Mouse (Mus musculus) MEL (cell line): ENCODE data around the gene Tcte3. TPM values are rescaled to one million over a fixed set of nuclear protein-coding genes. Genes with fewer than 3 reads are reported as not detected.

Experiments
- DNase-seq: peaks from one replicate; pipeline ENCODE4 v3.0.0; 2011; ENCODE audit warnings: low read depth, low spot score
- H3K27ac ChIP-seq: 2 replicates; pipeline ENCODE4 v1.5.1; 2012; ENCODE audit warnings: low read depth, mild to moderate bottlenecking, control low read depth, low read length, moderate library complexity; ENCODE audit not compliant: control insufficient read depth
- H3K27me3 ChIP-seq, 2 experiments: fragments of 150-350 bp in 1 of 2; sonication (generic) in 1 of 2; 2 replicates each; pipeline ENCODE4 v1.6.1; 2012; ENCODE audit warnings: low read length in 2 of 2, mild to moderate bottlenecking in 2 of 2, improper control_type of control experiment in 1 of 2, moderate library complexity in 1 of 2; ENCODE audit not compliant: insufficient read depth in 2 of 2, control insufficient read depth in 1 of 2
- H3K36me3 ChIP-seq, 2 experiments: 2 replicates each; pipeline ENCODE4 v1.6.1; 2012 to 2014; ENCODE audit warnings: low read length in 2 of 2, improper control_type of control experiment in 1 of 2, inconsistent platforms in 1 of 2, mild to moderate bottlenecking in 1 of 2; ENCODE audit not compliant: insufficient read depth in 2 of 2, control insufficient read depth in 1 of 2
- H3K4me1 ChIP-seq, 2 experiments: fragments of 150-350 bp in 1 of 2; sonication (generic) in 1 of 2; 2 replicates each; pipeline ENCODE4 v1.6.1; 2012; ENCODE audit warnings: low read length in 2 of 2, improper control_type of control experiment in 1 of 2, mild to moderate bottlenecking in 1 of 2; ENCODE audit not compliant: insufficient read depth in 2 of 2, control insufficient read depth in 1 of 2
- H3K4me3 ChIP-seq, 2 experiments: fragments of 150-350 bp in 1 of 2; sonication (generic) in 1 of 2; 2 replicates each; pipeline ENCODE4 v1.5.1; 2012; ENCODE audit warnings: low read depth in 2 of 2, low read length in 2 of 2, mild to moderate bottlenecking in 2 of 2, moderate library complexity in 2 of 2, control low read depth in 1 of 2, improper control_type of control experiment in 1 of 2; ENCODE audit not compliant: control insufficient read depth in 1 of 2, insufficient read depth in 1 of 2
- H3K79me2 ChIP-seq: 2 replicates; pipeline ENCODE4 v1.6.1; 2012; ENCODE audit warnings: mild to moderate bottlenecking, low read length, moderate library complexity; ENCODE audit not compliant: control insufficient read depth, poor library complexity, insufficient read depth
- H3K9ac ChIP-seq: 2 replicates; pipeline ENCODE4 v1.6.1; 2012; ENCODE audit warnings: low read depth, mild to moderate bottlenecking, control low read depth, low read length, moderate library complexity; ENCODE audit not compliant: control insufficient read depth, poor library complexity, severe bottlenecking
- H3K9me3 ChIP-seq: fragments of 150-350 bp; sonication (generic); replicated peaks from 2 replicates; pipeline ENCODE4 v1.6.1; 2012; ENCODE audit warnings: mild to moderate bottlenecking, low read length, improper control_type of control experiment, moderate library complexity; ENCODE audit not compliant: insufficient read depth
- BHLHE40 ChIP-seq: IDR thresholded peaks from 2 replicates; pipeline ENCODE4 v1.6.1; 2012; ENCODE audit warnings: low read depth, mild to moderate bottlenecking, inconsistent platforms, low read length, improper control_type of control experiment, borderline replicate concordance
- CHD2 ChIP-seq: IDR thresholded peaks from 2 replicates; pipeline ENCODE4 v1.6.1; 2011; ENCODE audit warnings: low read length, improper control_type of control experiment
- E2F4 ChIP-seq: IDR thresholded peaks from 2 replicates; pipeline ENCODE4 v1.6.1; 2011; ENCODE audit warnings: low read depth, low read length, improper control_type of control experiment, borderline replicate concordance
- ELF1 ChIP-seq: IDR thresholded peaks from 2 replicates; pipeline ENCODE4 v1.6.1; 2014; ENCODE audit warnings: low read depth, mild to moderate bottlenecking, inconsistent platforms, low read length, improper control_type of control experiment, moderate library complexity
- EP300 ChIP-seq, 2 experiments: IDR thresholded peaks; 2 replicates each; pipeline ENCODE4 v1.6.1; 2011; ENCODE audit warnings: improper control_type of control experiment in 2 of 2, low read length in 2 of 2, low read depth in 1 of 2, mild to moderate bottlenecking in 1 of 2
- ETS1 ChIP-seq: IDR thresholded peaks from 2 replicates; pipeline ENCODE4 v1.6.1; 2012; ENCODE audit warnings: low read depth, mild to moderate bottlenecking, inconsistent platforms, low read length, improper control_type of control experiment, moderate library complexity
- GABPA ChIP-seq: IDR thresholded peaks from 2 replicates; pipeline ENCODE4 v1.6.1; 2012; ENCODE audit warnings: low read depth, mild to moderate bottlenecking, inconsistent platforms, low read length, improper control_type of control experiment, moderate library complexity
- GATA1 ChIP-seq: IDR thresholded peaks from 2 replicates; pipeline ENCODE4 v1.6.1; 2011; ENCODE audit warnings: low read depth, low read length, improper control_type of control experiment
- HCFC1 ChIP-seq: IDR thresholded peaks from 2 replicates; pipeline ENCODE4 v1.6.1; 2012; ENCODE audit warnings: low read depth, mild to moderate bottlenecking, inconsistent platforms, low read length, improper control_type of control experiment, moderate library complexity
- MAFK ChIP-seq: IDR thresholded peaks from 2 replicates; pipeline ENCODE4 v1.6.1; 2011; ENCODE audit warnings: low read depth, mild to moderate bottlenecking, low read length, improper control_type of control experiment, borderline replicate concordance
- MAX ChIP-seq: IDR thresholded peaks from 2 replicates; pipeline ENCODE4 v1.6.1; 2011; ENCODE audit warnings: low read length, improper control_type of control experiment
- MAZ ChIP-seq: IDR thresholded peaks from 2 replicates; pipeline ENCODE4 v1.6.1; 2012; ENCODE audit warnings: low read depth, mild to moderate bottlenecking, inconsistent platforms, low read length, improper control_type of control experiment
- MEF2A ChIP-seq: IDR thresholded peaks from 2 replicates; pipeline ENCODE4 v1.6.1; 2014; ENCODE audit warnings: low read depth, mild to moderate bottlenecking, inconsistent platforms, low read length, improper control_type of control experiment; ENCODE audit not compliant: poor library complexity, insufficient replicate concordance, severe bottlenecking; ENCODE audit errors: extremely low read depth
- MYB ChIP-seq: IDR thresholded peaks from 2 replicates; pipeline ENCODE4 v1.6.1; 2011; ENCODE audit warnings: mild to moderate bottlenecking, low read depth, low read length, improper control_type of control experiment
- NELFE ChIP-seq: IDR thresholded peaks from 2 replicates; pipeline ENCODE4 v1.6.1; 2011; ENCODE audit warnings: low read depth, low read length, improper control_type of control experiment
- NRF1 ChIP-seq: IDR thresholded peaks from 2 replicates; pipeline ENCODE4 v1.6.1; 2014; ENCODE audit warnings: low read depth, mild to moderate bottlenecking, inconsistent platforms, low read length, improper control_type of control experiment, moderate library complexity; ENCODE audit not compliant: poor library complexity, insufficient read depth, severe bottlenecking
- POLR2A ChIP-seq, 2 experiments: IDR thresholded peaks; 2 replicates each; pipeline ENCODE4 v1.6.1; 2011 to 2012; ENCODE audit warnings: low read length in 2 of 2, mild to moderate bottlenecking in 2 of 2, control low read depth in 1 of 2, improper control_type of control experiment in 1 of 2, low read depth in 1 of 2, moderate library complexity in 1 of 2; ENCODE audit not compliant: control insufficient read depth in 1 of 2, insufficient read depth in 1 of 2, poor library complexity in 1 of 2
- RAD21 ChIP-seq: IDR thresholded peaks from 2 replicates; pipeline ENCODE4 v1.6.1; 2011; ENCODE audit warnings: mild to moderate bottlenecking, low read depth, low read length, improper control_type of control experiment
- RCOR1 ChIP-seq: IDR thresholded peaks from 2 replicates; pipeline ENCODE4 v1.6.1; 2012; ENCODE audit warnings: low read depth, mild to moderate bottlenecking, inconsistent platforms, low read length, improper control_type of control experiment
- SMC3 ChIP-seq: IDR thresholded peaks from 2 replicates; pipeline ENCODE4 v1.6.1; 2011; ENCODE audit warnings: low read depth, low read length, improper control_type of control experiment
- TBP ChIP-seq: IDR thresholded peaks from 2 replicates; pipeline ENCODE4 v1.8.0; 2011; ENCODE audit warnings: low read depth, low read length, improper control_type of control experiment
- UBTF ChIP-seq: IDR thresholded peaks from 2 replicates; pipeline ENCODE4 v1.6.1; 2012; ENCODE audit warnings: low read depth, mild to moderate bottlenecking, inconsistent platforms, low read length, improper control_type of control experiment, moderate library complexity, borderline replicate concordance; ENCODE audit not compliant: insufficient read depth
- ZKSCAN1 ChIP-seq: IDR thresholded peaks from 2 replicates; pipeline ENCODE4 v1.6.1; 2012; ENCODE audit warnings: low read depth, mild to moderate bottlenecking, inconsistent platforms, low read length, improper control_type of control experiment, moderate library complexity
- ZMIZ1 ChIP-seq: IDR thresholded peaks from 2 replicates; pipeline ENCODE4 v1.6.1; 2012; ENCODE audit warnings: low read depth, mild to moderate bottlenecking, inconsistent platforms, low read length, improper control_type of control experiment, moderate library complexity
- ZNF384 ChIP-seq: IDR thresholded peaks from 2 replicates; pipeline ENCODE4 v1.6.1; 2012; ENCODE audit warnings: low read depth, mild to moderate bottlenecking, inconsistent platforms, low read length, improper control_type of control experiment
- polyA plus RNA-seq, 2 experiments: library from polyadenylated mRNA; stranded (reverse) in 1 of 2; unstranded in 1 of 2; fragments of >175 nt in 1 of 2; fragments of >200 nt in 1 of 2; gene quantifications; 2 replicates each; pipeline versions ENCODE4 v1.2.1 to v1.2.4; 2012; ENCODE audit warnings: low replicate concordance in 2 of 2, low read depth in 1 of 2; ENCODE audit not compliant: insufficient read length in 2 of 2, insufficient read depth in 1 of 2, missing spikeins in 1 of 2
- total RNA-seq: library from RNA; depleted of rRNA; stranded (reverse); fragments of 300-350 nt; gene quantifications from 2 replicates; pipeline ENCODE4 v1.2.3, GENCODE M21; 2012

The Tcte3 gene
- total and polyA plus RNA-seq, 3 experiments: 10.3 to 13.8 TPM; not detected in 1

DNA sequence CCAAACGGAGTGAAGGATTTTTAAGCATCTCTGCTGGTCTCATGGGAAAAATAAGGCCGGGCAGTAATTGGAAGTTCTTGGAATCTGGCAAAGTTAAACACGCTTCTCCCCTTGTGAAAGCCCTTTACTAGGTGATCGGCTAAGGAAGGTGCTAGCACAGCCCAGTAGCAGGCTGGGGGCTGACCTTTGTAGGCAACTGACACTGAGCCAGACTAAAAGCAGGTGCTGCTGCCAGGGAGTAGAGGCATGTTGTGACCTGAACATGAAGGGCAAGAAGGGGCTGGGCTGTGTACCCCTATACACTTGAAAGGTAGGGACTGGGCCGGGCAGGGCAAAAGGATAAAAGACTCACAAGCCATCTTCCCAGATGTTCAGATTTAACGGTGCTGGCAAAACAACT is 19.1 kb upstream of the Tcte3 start:
- Histone ChIP-seq H3K9me3 (no peaks in the 10 kb centered on the region), H3K36me3 (peaks cover 0 to 5% of the 10 kb centered on the region in 2 experiments; a peak in 2 of 4 replicates), H3K9ac (no peak overlapping the region), H3K4me3 (no peak overlapping the region), H3K79me2 (no peaks in the 10 kb centered on the region), H3K4me1 (no peaks in the 10 kb centered on the region), H3K27me3 (no peaks in the 10 kb centered on the region), H3K27ac (no peak overlapping the region)
- no peak for DNase-seq
- TF ChIP-seq SMC3 (no peak), HCFC1 (no peak), ELF1 (no peak), MEF2A (no peak), ZMIZ1 (no peak), RCOR1 (no peak), CHD2 (no peak), MAX (no peak), MAZ (no peak), EP300 (IDR thresholded peaks at IDR 0.05; ENCODE audit: low read depth in 1 of 2, low read length in 2 of 2) (no peak), GATA1 (no peak), MAFK (no peak)

DNA sequence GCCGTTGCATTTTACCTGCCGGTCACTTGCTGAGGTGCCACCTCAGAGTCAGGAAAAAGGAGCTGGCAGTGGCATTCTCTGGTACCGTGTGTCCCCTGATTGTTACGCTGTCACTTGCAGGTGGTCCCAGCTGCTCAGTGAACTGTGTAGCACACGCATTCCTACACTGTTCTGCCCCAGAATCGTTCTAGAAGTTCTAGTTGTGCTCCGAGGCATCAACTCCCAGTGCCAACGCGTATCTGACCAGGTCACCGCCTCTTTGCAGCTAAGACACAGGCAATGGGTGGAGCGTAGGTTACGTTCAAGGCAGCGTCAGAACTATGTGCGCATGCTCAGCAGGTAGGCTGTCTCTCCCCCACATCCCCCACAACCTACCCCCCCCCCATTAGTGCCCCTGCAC is 18.4 kb upstream of the Tcte3 start:
- Histone ChIP-seq H3K79me2 (no peaks in the 10 kb centered on the region), H3K9ac (no peak overlapping the region), H3K4me1 (no peaks in the 10 kb centered on the region), H3K4me3 (no peak overlapping the region), H3K27me3 (no peaks in the 10 kb centered on the region), H3K27ac (no peak overlapping the region), H3K9me3 (no peaks in the 10 kb centered on the region), H3K36me3 (peaks cover 0 to 5% of the 10 kb centered on the region in 2 experiments; a peak in 2 of 4 replicates)
- no peak for DNase-seq
- no peak for TF ChIP-seq NELFE
- TF ChIP-seq ZNF384: no peak
- no peak for TF ChIP-seq ETS1
- no peak for TF ChIP-seq GABPA
- no peak for TF ChIP-seq NRF1
- TF ChIP-seq E2F4: no peak
- no peak for TF ChIP-seq MYB
- no peak for TF ChIP-seq POLR2A (IDR thresholded peaks at IDR 0.05; ENCODE audit: control insufficient read depth in 1 of 2, insufficient read depth in 1 of 2, low read depth in 1 of 2, low read length in 2 of 2, poor library complexity in 1 of 2)
- TF ChIP-seq TBP: no peak
- TF ChIP-seq BHLHE40: no peak
- no peak for TF ChIP-seq ZKSCAN1
- TF ChIP-seq RAD21: no peak
- TF ChIP-seq UBTF: no peak
